Mouse (Mus musculus) myocyte (in vitro differentiated cells): ENCODE data around the gene Atp1b2. TPM values are rescaled to one million over a fixed set of nuclear protein-coding genes. Genes with fewer than 3 reads are reported as not detected.

ENCODE experiments used
- H3K27me3 ChIP-seq: one replicate; pipeline ENCODE4 v1.6.1; 2011; ENCODE audit not compliant: control insufficient read depth, insufficient read depth, insufficient read length
- H3K36me3 ChIP-seq: one replicate; pipeline ENCODE4 v1.6.1; 2011; ENCODE audit not compliant: control insufficient read depth, insufficient read depth
- H3K4me2 ChIP-seq: one replicate; pipeline ENCODE4 v1.6.1; 2011; ENCODE audit warnings: low read depth, control low read depth
- H3K4me3 ChIP-seq: one replicate; pipeline ENCODE4 v1.5.1; 2011; ENCODE audit warnings: mild to moderate bottlenecking, control low read depth, moderate library complexity
- H3K79me2 ChIP-seq: one replicate; pipeline ENCODE4 v1.6.1; 2011; ENCODE audit not compliant: control insufficient read depth, insufficient read depth
- H3ac ChIP-seq: one replicate; pipeline ENCODE4 v1.6.1; 2011; ENCODE audit not compliant: control insufficient read depth, insufficient read length
- CEBPB ChIP-seq: IDR thresholded peaks from 2 replicates; pipeline ENCODE4 v1.6.1; 2011; ENCODE audit warnings: mild to moderate bottlenecking, moderate library complexity; ENCODE audit not compliant: poor library complexity, insufficient read depth, severe bottlenecking
- E2F4 ChIP-seq: IDR thresholded peaks from one replicate; pipeline ENCODE4 v1.6.1; 2011; ENCODE audit warnings: mild to moderate bottlenecking, control low read depth, moderate library complexity; ENCODE audit not compliant: insufficient read depth
- MAX ChIP-seq: IDR thresholded peaks from one replicate; pipeline ENCODE4 v1.6.1; 2011; ENCODE audit warnings: low read depth, mild to moderate bottlenecking, control low read depth
- MYOD1 ChIP-seq, 3 experiments: IDR thresholded peaks; one replicate each; pipeline ENCODE4 v1.6.1; 2011; ENCODE audit warnings: control low read depth in 2 of 3, low read depth in 2 of 3, mild to moderate bottlenecking in 2 of 3, moderate library complexity in 1 of 3; ENCODE audit not compliant: insufficient read length in 2 of 3, control insufficient read depth in 1 of 3
- MYOG ChIP-seq, 3 experiments: IDR thresholded peaks; one replicate each; pipeline ENCODE4 v1.6.1; 2011; ENCODE audit warnings: control low read depth in 2 of 3, low read depth in 2 of 3, mild to moderate bottlenecking in 2 of 3; ENCODE audit not compliant: insufficient read length in 2 of 3, control insufficient read depth in 1 of 3, insufficient read depth in 1 of 3
- POLR2A ChIP-seq: IDR thresholded peaks from one replicate; pipeline ENCODE4 v1.6.1; 2011; ENCODE audit warnings: low read depth, mild to moderate bottlenecking, control low read depth, moderate library complexity; ENCODE audit not compliant: insufficient read length
- POLR2AphosphoS2 ChIP-seq: IDR thresholded peaks from one replicate; pipeline ENCODE4 v1.6.1; 2011; ENCODE audit warnings: low read depth, control low read depth; ENCODE audit not compliant: insufficient read length
- REST ChIP-seq: IDR thresholded peaks from one replicate; pipeline ENCODE4 v1.6.1; 2011; ENCODE audit warnings: mild to moderate bottlenecking, control low read depth, moderate library complexity; ENCODE audit not compliant: insufficient read depth, insufficient read length
- SRF ChIP-seq: IDR thresholded peaks from one replicate; pipeline ENCODE4 v1.6.1; 2011; ENCODE audit warnings: low read depth; ENCODE audit not compliant: control insufficient read depth, insufficient read length
- TCF12 ChIP-seq: IDR thresholded peaks from one replicate; pipeline ENCODE4 v1.6.1; 2011; ENCODE audit warnings: mild to moderate bottlenecking, control low read depth; ENCODE audit not compliant: poor library complexity, insufficient read depth, severe bottlenecking
- TCF3 ChIP-seq: IDR thresholded peaks from one replicate; pipeline ENCODE4 v1.6.1; 2011; ENCODE audit warnings: low read depth, control low read depth; ENCODE audit not compliant: insufficient read length
- USF1 ChIP-seq: IDR thresholded peaks from one replicate; pipeline ENCODE4 v1.6.1; 2011; ENCODE audit warnings: low read depth, mild to moderate bottlenecking, control low read depth, moderate library complexity
- polyA plus RNA-seq: library from polyadenylated mRNA; unstranded; fragments of >200 nt; fragmentation: generic; extraction: Trizol; gene quantifications from one replicate; pipeline ENCODE4 v1.2.1, GENCODE M21; 2012; ENCODE audit warnings: missing spikeins

Atp1b2 gene
- polyA plus RNA-seq, 1 experiment, result 6.6 TPM

GRCm38 (mm10) chr11:69581147-69581688 is 24.5 kb downstream of the Atp1b2 start:
- Histone ChIP-seq H3ac (peak overlapping the region; percentile 79), H3K36me3 (no peaks in the 10 kb centered on the region), H3K4me2 (peak overlapping the region; percentile 94), H3K4me3 (peak overlapping the region; percentile 99), H3K79me2 (peaks cover 83% of the 10 kb centered on the region), H3K27me3 (no peaks in the 10 kb centered on the region)
- TF ChIP-seq REST (no peak), MYOG (IDR thresholded peaks at IDR 0.05; ENCODE audit: control insufficient read depth in 1 of 3, insufficient read depth in 1 of 3, insufficient read length in 2 of 3, low read depth in 2 of 3) (peak in 1 of 3 experiments; percentile 20), TCF3 (no peak), USF1 (no peak), POLR2AphosphoS2 (peak; percentile 40), TCF12 (no peak), CEBPB (0 out of 2 replicates have a peak, but pooled peaks have one; percentile 10), E2F4 (peak; percentile 36), MAX (no peak), POLR2A (peak; percentile 68), MYOD1 (IDR thresholded peaks at IDR 0.05; ENCODE audit: control insufficient read depth in 1 of 3, insufficient read length in 2 of 3, low read depth in 2 of 3) (no peak), SRF (no peak)

- no peaks in the 10 kb centered on the region for H3K36me3 ChIP-seq
- peak overlapping the region; percentile 88 for H3K4me2 ChIP-seq
- peak overlapping the region; percentile 99 for H3K4me3 ChIP-seq
- H3K79me2 ChIP-seq, result peaks cover 82% of the 10 kb centered on the region
- peak overlapping the region; percentile 79 for H3ac ChIP-seq
- no peaks in the 10 kb centered on the region for H3K27me3 ChIP-seq
- TF ChIP-seq TCF3 (no peak), CEBPB (no peak), TCF12 (no peak), MYOD1 (IDR thresholded peaks at IDR 0.05; ENCODE audit: control insufficient read depth in 1 of 3, insufficient read length in 2 of 3, low read depth in 2 of 3) (no peak), POLR2A (no peak), REST (no peak), USF1 (no peak), MAX (no peak), MYOG (IDR thresholded peaks at IDR 0.05; ENCODE audit: control insufficient read depth in 1 of 3, insufficient read depth in 1 of 3, insufficient read length in 2 of 3, low read depth in 2 of 3) (no peak), SRF (no peak), E2F4 (no peak), POLR2AphosphoS2 (no peak)
These were observed 25.1 kb downstream of the Atp1b2 start for GRCm38 (mm10) chr11:69580572-69581146.

- TF ChIP-seq CEBPB (no peak), MYOG (IDR thresholded peaks at IDR 0.05; ENCODE audit: control insufficient read depth in 1 of 3, insufficient read depth in 1 of 3, insufficient read length in 2 of 3, low read depth in 2 of 3) (no peak), E2F4 (no peak), TCF3 (no peak), SRF (peak; percentile 22), MAX (peak; percentile 93), POLR2AphosphoS2 (peak; percentile 66), TCF12 (no peak), REST (no peak), MYOD1 (IDR thresholded peaks at IDR 0.05; ENCODE audit: control insufficient read depth in 1 of 3, insufficient read length in 2 of 3, low read depth in 2 of 3) (no peak), USF1 (peak; percentile 90), POLR2A (peak; percentile 69)
- no peaks in the 10 kb centered on the region for H3K27me3 ChIP-seq
- H3K36me3 ChIP-seq, result no peaks in the 10 kb centered on the region
- H3ac ChIP-seq, result peak within 1 kb of the TSS; percentile 79
- peak within 1 kb of the TSS; percentile 97 for H3K4me2 ChIP-seq
- H3K79me2 ChIP-seq, result peaks cover 78% of the 10 kb centered on the region
- H3K4me3 ChIP-seq, result peak within 1 kb of the TSS; percentile 99
These were observed 25.6 kb downstream of the Atp1b2 start, which contains the start of the genes Wrap53 and Trp53 for GRCm38 (mm10) chr11:69580091-69580514. Gene Wrap53, minus strand, starts transcription at chr11:69580255. Gene Trp53, plus strand, starts transcription at chr11:69580359.

- peak overlapping the region; percentile 97 for H3K4me2 ChIP-seq
These were observed 26.4 kb downstream of the Atp1b2 start for GRCm38 (mm10) chr11:69579128-69580017.

More at GRCm38 (mm10) chr11:69579128-69580017, 26.4 kb downstream of the Atp1b2 start:
- Histone ChIP-seq H3K79me2 (peaks cover 77% of the 10 kb centered on the region), H3K27me3 (no peaks in the 10 kb centered on the region), H3K4me3 (peak overlapping the region; percentile 99), H3K36me3 (peaks cover under 1% of the 10 kb centered on the region), H3ac (peak overlapping the region; percentile 79)
- TF ChIP-seq POLR2AphosphoS2 (no peak), REST (no peak), CEBPB (no peak), TCF3 (no peak), MAX (no peak), E2F4 (peak; percentile 92), POLR2A (peak; percentile 38)
